Mouse (Mus musculus) inflammation-experienced regulatory T-cells, adult 6 months (primary cell): Measurements from ENCODE around the gene Mboat2. TPM values are rescaled to one million over a fixed set of nuclear protein-coding genes. Genes with fewer than 3 reads are reported as not detected.

ENCODE experiments used
- ATAC-seq: one replicate; pipeline ENCODE4 v1.8.0; 2017
- polyA plus RNA-seq, 3 experiments: library from polyadenylated mRNA; unstranded; fragments of 100-300 nt; shearing (Covaris generic); gene quantifications; one replicate each; pipeline ENCODE4 v1.2.1; 2017

Mboat2 gene
- polyA plus RNA-seq, 3 experiments from 2014 or later = not detected

DNA sequence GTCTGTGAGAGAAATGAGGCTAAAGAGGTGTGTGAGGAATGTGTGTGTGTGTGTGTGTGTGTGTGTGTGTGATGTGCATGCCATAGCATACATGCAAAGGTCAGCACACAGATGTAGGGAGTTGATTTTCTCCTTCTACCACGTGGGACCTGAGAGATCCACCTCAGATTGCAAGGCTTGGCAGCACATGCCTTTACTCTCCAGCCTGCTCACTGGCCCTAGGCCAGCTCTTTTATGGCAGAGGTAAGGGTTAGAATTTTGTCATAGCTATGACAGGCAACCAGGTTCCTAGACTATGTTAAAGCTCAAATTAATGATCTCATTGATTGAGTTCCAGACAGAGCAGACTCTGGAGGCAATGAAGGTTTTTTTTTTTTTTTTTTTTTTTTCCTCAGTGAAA, 33.1 kb downstream of the Mboat2 start:
- ATAC-seq = no peak

DNA sequence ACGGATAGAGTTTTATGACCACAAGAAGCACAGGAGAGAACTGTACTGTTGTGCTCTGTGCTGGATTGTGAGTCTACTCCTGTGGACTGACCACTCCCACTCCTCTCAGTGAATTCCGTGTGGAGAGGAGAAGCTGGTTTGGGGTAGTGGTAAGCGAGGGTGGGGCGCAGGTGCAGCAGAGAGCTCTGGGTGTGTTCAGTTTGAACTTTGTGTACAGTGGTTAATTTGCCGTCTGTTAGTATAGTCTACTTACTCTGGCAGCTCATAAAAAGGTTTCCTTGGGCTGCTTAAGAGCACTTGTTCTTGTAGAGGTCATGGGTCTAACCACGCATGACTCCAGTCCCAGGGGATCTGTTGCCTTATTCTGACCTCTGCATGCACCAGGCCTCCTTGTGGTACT, 36.0 kb downstream of the Mboat2 start:
- no peak for ATAC-seq

DNA sequence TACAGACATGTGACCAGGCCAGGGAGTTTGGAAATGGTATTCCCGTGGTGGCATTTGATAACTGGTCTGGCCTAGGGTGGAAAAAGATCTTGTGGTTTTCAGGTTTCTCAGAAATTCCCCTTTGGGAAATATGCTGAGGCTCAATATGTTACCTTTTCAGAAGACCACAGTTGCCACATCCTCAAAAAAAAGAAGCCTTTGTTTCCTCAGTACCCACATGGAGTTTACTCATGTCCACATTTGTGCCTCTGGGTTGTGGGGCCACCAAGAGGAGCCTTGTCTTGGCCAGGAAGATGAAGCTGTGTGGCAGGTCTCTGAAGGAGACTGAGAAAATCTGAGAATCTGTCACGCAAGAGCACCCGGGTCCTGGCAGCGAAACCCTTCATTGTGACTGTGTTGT, 38.0 kb downstream of the Mboat2 start:
- ATAC-seq = no peak

DNA sequence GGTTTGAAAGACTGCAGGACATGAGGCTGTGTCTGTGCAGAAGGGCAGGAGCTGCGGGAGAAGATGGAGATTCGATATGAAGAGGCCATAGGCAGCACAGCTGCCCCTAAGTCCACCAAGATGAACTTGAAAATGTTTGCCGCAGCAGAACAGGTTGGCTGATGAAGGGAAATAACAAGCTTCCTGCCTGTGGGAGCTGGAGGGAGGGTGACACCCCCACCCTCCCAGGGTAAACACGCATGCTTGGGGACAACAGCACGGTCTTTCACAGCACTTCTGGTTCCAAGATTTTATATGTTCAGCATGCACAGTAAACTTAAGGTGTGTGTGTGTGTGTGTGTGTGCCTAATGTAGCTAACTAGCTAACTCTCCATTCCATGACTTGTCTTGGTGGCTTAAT, 38.6 kb downstream of the Mboat2 start:
- no peak for ATAC-seq

DNA sequence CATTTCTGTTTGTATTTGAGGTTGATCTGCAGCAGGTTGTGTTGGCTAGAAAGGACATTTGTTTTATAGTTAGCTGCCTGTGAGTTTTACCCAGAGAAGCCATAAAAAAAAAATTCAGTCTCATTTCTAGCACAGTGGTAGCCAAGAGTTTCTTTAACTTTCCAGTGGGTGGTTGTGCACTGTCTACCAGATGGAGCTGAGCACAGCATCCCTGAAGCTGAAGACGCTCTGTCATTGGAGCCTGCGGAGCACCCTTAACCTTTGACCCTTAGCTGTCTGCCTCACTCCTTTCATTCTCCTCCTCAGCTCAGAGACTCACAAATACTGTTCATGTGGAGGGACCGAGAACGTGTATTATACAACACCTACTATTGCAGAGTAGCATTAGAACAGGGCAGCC, 40.2 kb downstream of the Mboat2 start:
- no peak for ATAC-seq

DNA sequence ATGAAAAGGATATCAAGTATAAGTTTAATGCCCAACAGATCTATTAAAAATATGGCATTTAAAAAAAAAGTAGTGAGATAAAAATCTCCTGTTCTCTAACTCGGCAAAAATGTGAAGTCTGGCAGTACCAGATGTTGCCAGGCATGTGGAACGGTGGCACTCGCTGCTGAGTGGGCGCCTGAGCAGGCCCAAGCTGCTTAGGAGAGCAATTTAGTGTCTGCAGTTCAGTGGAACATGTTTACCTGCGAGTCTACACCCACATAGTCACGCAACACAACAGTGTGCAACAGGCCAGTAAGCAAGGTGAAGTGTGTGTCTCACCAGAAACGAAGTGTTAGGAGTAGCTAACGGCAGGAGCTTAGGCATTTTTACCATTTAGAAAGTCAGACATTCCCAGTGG, 41.6 kb downstream of the Mboat2 start:
- ATAC-seq = no peak

DNA sequence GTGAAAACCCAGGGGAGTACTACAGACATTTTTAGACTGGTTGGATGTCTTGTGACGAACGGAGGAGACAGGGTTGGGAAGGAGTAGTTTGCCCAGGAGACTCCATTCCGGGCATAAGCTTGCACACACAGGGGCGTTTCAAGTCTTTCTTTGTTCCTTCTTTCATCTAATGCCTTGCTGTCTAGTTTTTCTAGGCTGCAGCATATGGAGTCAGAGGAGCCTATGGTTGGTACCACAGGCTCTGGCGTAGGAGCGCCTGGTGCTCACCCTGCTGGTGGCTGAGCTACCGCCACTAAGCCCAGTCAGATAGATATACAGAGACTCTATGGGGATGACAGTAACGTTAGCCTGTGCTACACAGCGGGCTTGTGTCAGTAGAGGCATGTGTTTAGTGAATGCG, 42.0 kb downstream of the Mboat2 start:
- ATAC-seq = no peak

- ATAC-seq = no peak
Observed at GRCm38 (mm10) chr12:24875908-24876307, 45.2 kb downstream of the Mboat2 start.

- ATAC-seq = no peak
Observed at GRCm38 (mm10) chr12:24877231-24877630, 46.6 kb downstream of the Mboat2 start.

DNA sequence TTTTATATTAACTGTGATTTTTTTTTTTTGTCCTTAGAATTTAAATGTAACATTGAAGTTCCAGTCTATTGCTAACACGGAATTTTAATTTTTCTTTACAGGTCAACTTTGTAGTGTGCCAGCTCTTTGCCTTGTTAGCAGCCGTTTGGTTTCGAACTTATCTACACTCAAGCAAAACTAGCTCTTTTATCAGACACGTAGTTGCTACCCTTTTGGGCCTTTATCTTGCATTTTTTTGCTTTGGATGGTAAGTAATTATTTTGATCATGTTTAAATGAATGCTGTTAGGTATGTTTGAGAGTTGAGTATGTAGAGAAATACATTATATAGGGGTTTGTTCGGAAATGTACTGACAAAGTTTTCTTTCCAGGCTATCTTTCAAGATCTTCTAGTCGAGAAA, 47.4 kb downstream of the Mboat2 start:
- ATAC-seq = no peak

DNA sequence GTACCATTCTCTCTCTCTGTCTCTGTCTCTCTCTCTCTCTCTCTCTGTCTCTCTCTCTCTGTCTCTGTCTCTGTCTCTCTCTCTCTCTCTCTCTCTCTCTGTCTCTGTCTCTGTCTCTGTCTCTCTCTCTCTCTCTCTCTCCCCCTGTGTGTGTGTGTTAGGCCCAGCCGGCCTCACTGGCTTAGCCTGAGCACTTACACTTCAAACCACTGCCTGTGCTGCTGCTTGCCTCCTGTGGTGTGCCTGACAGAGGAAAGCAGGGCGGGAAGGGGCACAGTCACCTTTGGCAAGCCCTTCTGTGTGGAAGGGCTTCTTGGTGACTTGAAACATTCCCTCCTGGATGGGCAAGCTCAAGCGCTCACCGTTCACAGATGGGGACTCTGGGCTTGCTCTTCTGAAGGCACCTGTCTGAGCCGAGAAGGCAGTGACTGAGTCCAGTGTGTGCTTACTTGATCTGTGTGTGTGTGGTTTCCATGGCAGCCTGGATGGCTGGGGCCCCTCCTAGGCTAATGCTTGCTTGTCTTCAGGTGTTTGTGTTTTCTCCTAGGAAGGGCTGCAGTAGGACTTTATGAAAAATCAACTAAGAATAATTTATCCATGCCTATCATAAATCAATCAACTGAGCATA, 48.2 kb downstream of the Mboat2 start:
- no peak for ATAC-seq

- ATAC-seq = no peak
Observed at GRCm38 (mm10) chr12:24879613-24880029, 48.9 kb downstream of the Mboat2 start.

DNA sequence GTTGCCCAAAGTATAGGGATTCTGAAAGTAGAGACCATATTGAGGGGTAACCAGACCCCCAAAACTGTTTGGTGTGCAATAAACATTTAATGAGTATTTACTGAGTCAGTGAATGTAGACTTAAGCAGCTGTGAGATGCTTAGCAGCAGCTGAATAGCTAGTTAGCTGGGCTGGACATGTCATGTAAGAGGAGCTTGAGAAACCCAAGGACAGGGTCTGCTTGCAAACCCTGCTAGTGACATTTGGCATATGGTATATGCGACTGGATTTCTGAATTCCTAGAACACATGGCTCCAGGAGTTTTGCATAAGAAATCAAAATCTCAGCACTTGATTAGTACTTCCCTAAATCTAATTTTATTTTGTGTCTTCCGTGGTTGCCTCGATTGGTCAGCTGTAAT, 52.6 kb downstream of the Mboat2 start:
- no peak for ATAC-seq

DNA sequence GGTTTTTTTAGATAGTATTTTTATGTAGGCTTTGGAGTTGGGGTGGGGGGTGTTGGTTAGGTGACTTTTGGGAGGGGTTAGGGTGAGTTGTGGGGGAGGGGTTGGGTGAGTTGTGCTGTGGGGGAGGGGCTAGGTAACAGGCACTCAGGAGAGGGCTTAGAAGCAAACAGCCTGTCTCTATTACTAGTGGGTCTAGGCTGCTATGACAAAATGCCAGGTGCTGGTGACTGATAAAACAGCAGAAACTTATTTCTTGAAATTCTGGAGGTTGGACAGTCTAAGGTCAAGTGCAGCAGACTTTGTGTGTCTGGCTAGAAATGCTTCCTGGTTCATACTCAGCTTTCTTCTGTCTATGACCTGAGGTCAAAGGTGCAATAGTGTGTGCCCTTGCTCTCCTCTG, 56.1 kb downstream of the Mboat2 start:
- no peak for ATAC-seq

- no peak for ATAC-seq
Observed at GRCm38 (mm10) chr12:24889371-24890051, 58.8 kb downstream of the Mboat2 start.

GRCm38 (mm10) chr12:24890158-24890557, 59.5 kb downstream of the Mboat2 start:
- no peak for ATAC-seq

- no peak for ATAC-seq
Observed at GRCm38 (mm10) chr12:24890684-24891459, 60.2 kb downstream of the Mboat2 start.

GRCm38 (mm10) chr12:24892536-24892935, 61.9 kb downstream of the Mboat2 start:
- no peak for ATAC-seq

DNA sequence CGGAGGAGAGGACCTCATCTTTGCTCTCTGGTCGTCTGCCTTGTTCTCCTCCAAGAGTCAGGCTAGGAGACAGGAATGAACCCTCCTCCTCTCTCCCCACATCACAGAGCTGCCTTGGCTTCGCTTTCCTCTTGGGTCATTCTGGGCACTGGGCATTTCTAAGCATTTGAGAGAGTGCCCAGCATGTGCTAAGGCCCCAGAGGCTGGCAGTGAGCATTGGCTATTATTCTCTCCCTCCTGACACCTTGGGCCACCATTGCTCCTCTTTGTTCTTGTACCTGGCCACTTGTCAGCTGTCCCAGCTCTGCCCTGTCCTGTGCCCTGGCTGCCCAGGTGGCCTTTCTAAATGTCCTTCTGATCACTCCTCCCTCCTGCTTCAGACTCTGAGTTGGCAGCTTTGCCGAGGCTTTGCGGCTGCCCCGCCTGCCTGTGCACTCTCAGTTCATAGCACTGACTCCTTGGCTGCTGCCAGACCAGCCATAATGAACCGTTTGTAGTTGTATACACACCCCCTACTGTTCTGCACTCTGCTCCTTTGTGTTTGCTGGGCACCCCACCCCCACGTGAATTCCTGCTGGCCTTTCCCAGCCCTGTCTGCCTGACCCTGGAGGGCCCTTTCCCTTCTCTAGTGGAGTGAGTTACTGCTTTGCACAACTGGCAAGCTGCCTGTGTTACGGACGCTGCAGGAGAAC, 63.2 kb downstream of the Mboat2 start:
- no peak for ATAC-seq

GRCm38 (mm10) chr12:24895352-24895751, 64.7 kb downstream of the Mboat2 start:
- no peak for ATAC-seq

GRCm38 (mm10) chr12:24897354-24897753, 66.7 kb downstream of the Mboat2 start:
- no peak for ATAC-seq

- no peak for ATAC-seq
Observed at GRCm38 (mm10) chr12:24898226-24898625, 67.5 kb downstream of the Mboat2 start.

DNA sequence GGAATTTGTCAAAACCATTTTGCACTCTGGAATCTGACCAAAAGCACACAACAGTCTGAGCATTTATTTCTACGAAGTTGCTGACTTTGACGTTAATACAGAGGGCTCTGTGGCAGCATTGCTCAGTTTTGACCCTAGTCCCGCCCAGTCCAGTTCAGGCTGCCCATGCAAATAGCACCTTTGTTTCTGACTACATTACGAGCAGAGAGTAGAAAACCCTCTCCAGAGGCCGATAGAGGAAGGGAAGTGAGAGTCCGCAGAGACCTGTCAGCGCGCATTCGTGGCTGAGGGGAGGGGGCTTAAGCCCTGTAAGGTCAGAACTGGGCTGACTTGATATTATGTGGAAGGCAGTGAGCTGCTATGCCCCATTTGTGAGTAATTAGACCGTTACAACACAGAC, 69.0 kb downstream of the Mboat2 start:
- ATAC-seq = no peak
